In the genomic region with DNA sequence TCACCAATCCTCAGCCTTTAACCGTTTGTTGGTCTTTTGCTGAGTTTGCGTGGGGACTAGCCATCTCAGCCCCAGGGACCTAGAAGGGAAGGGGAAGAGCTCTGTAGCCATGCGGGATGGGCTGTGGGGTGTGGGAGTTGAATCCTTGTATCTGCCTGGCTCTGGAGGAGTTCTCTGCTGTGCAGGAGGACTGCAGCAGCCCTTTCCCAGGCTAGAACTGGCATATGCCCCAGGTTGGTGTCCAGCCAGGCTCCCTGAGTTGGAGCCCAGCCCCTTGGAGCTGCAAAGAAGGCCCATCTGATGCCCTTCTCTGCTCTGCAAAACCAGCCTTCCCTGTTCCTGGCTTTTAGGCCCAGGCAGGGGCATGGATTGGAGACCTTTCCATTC, we compare ENCODE assay signal across 9 mouse cellular contexts. TPM values are rescaled to one million over a fixed set of nuclear protein-coding genes. Genes with fewer than 3 reads are reported as not detected.
DNase-seq lines count a peak whose midpoint lies in the region; ATAC-seq lines count a peak whose summit lies in the region.
"Had no signal": no experiment of that assay in that cellular context is flagged by ENCODE, and none has a peak within 500 bp of the region (broad histone marks: within the 10 kb centered on the region; RNA-seq: fewer than 3 reads in every experiment).

No protein-coding gene starts in this region.

- 32% methylated on average over 3 of the region's 3 CpGs for WGBS in hindbrain, embryonic 15.5 days

- no peak overlapping the region for H3K27ac ChIP-seq in hindbrain, embryonic 15.5 days (replicated peaks)

- H3K9me3 ChIP-seq in hindbrain, embryonic 15.5 days, result no peaks in the 10 kb centered on the region

- no peak overlapping the region for H3K9ac ChIP-seq in hindbrain, embryonic 15.5 days

- peak; percentile 17 for DNase-seq in adrenal gland, postnatal 25 days
- no peak for DNase-seq in adrenal gland, postnatal 4 days (ENCODE audit: low spot score in 2 of 2)
- peak; percentile 38 for DNase-seq in ovary, postnatal 36 days (ENCODE audit: low spot score)
- no peak for DNase-seq in ovary, postnatal 14 days (ENCODE audit: low spot score)
- DNase-seq in testis, postnatal 10 days (ENCODE audit: low spot score), result peak; percentile 59
- no peak for DNase-seq in thymus, postnatal 36 days
- DNase-seq in urinary bladder, postnatal 4 days (ENCODE audit: low spot score in 2 of 2), result no peak

- H3K27me3 ChIP-seq in hindbrain, embryonic 15.5 days, result peaks cover 58% of the 10 kb centered on the region

- ATAC-seq in hindbrain, embryonic 15.5 days (ENCODE audit: low FRiP score, low read depth), result no peak

- H3K4me2 ChIP-seq in hindbrain, embryonic 15.5 days, result peak overlapping the region; percentile 53

- H3K4me1 ChIP-seq in hindbrain, embryonic 15.5 days (replicated peaks), result peaks cover 28% of the 10 kb centered on the region

- no peaks in the 10 kb centered on the region for H3K36me3 ChIP-seq in hindbrain, embryonic 15.5 days

- peak overlapping the region; percentile 31 for H3K4me3 ChIP-seq in hindbrain, embryonic 15.5 days

RNA-seq across cellular contexts. Expression of gene Entpd2, which starts 0.9 kb away (rescaled TPM):
- total RNA-seq in adrenal gland, postnatal 25 days (2021), result 2.4 and 3.7 TPM in 2 replicates
- total RNA-seq in adrenal gland, postnatal 4 days (2021), result 10 to 100 TPM in 1 of 2 experiments, 1 to 10 TPM in 1; 10.0 to 11.8 TPM
- 3.7 and 7.0 TPM in 2 replicates for polyA plus RNA-seq in hindbrain, embryonic 15.5 days (2015; fragmentation: Nextera tagmentation; extraction: Ambion mirVana)
- total RNA-seq: common myeloid progenitor, adult 5-6 weeks had no signal

RNA-seq across cellular contexts. Expression of gene Npdc1, which starts 2.6 kb away (rescaled TPM):
- total RNA-seq in adrenal gland, postnatal 25 days (2021), result 120 and 134 TPM in 2 replicates
- total RNA-seq in adrenal gland, postnatal 4 days (2021), result 100 to 1,000 TPM; 102 to 112 TPM
- polyA plus RNA-seq in hindbrain, embryonic 15.5 days (2015; fragmentation: Nextera tagmentation; extraction: Ambion mirVana), result 424 and 493 TPM in 2 replicates

RNA-seq across cellular contexts. Expression of gene Sapcd2, which starts 24.5 kb away (rescaled TPM):
- 1.6 and 2.1 TPM in 2 replicates for total RNA-seq in adrenal gland, postnatal 25 days (2021)
- 1 to 10 TPM; 9.3 to 9.4 TPM for total RNA-seq in adrenal gland, postnatal 4 days (2021)
- polyA plus RNA-seq in hindbrain, embryonic 15.5 days (2015; fragmentation: Nextera tagmentation; extraction: Ambion mirVana), result 11.8 and 13.8 TPM in 2 replicates

RNA-seq across cellular contexts. Expression of gene Fut7, which starts 26.5 kb away (rescaled TPM):
- total RNA-seq in adrenal gland, postnatal 25 days (2021), result not detected in 2 replicates
- total RNA-seq in adrenal gland, postnatal 4 days (2021), result under 1 TPM in 1 of 2 experiments, not detected in 1; 0.82 TPM
- 0.08 TPM in 1 of 2 replicates, not detected in the other for polyA plus RNA-seq in hindbrain, embryonic 15.5 days (2015; fragmentation: Nextera tagmentation; extraction: Ambion mirVana)

RNA-seq across cellular contexts. Expression of gene Uap1l1, which starts 31.1 kb away (rescaled TPM):
- 10.7 and 18.8 TPM in 2 replicates for total RNA-seq in adrenal gland, postnatal 25 days (2021)
- 10 to 100 TPM; 18.6 to 24.0 TPM for total RNA-seq in adrenal gland, postnatal 4 days (2021)
- polyA plus RNA-seq in hindbrain, embryonic 15.5 days (2015; fragmentation: Nextera tagmentation; extraction: Ambion mirVana), result 5.1 and 6.4 TPM in 2 replicates

Comparison
In these comparisons a context has a peak if more than half of its experiments do, and no peak if none do; other contexts are left out.
1. DNase-seq: peak in adrenal gland, postnatal 25 days (single experiment), ovary, postnatal 36 days (single experiment) and testis, postnatal 10 days (single experiment); none in adrenal gland, postnatal 4 days (0 of 2), ovary, postnatal 14 days (single experiment), thymus, postnatal 36 days (0 of 2) and urinary bladder, postnatal 4 days (0 of 2).